Mouse (Mus musculus): Measurements from ENCODE around the gene Map6. TPM values are rescaled to one million over a fixed set of nuclear protein-coding genes. Genes with fewer than 3 reads are reported as not detected.

Gene Map6
- polyA plus RNA-seq, 1 experiment = 0.12 TPM

DNA sequence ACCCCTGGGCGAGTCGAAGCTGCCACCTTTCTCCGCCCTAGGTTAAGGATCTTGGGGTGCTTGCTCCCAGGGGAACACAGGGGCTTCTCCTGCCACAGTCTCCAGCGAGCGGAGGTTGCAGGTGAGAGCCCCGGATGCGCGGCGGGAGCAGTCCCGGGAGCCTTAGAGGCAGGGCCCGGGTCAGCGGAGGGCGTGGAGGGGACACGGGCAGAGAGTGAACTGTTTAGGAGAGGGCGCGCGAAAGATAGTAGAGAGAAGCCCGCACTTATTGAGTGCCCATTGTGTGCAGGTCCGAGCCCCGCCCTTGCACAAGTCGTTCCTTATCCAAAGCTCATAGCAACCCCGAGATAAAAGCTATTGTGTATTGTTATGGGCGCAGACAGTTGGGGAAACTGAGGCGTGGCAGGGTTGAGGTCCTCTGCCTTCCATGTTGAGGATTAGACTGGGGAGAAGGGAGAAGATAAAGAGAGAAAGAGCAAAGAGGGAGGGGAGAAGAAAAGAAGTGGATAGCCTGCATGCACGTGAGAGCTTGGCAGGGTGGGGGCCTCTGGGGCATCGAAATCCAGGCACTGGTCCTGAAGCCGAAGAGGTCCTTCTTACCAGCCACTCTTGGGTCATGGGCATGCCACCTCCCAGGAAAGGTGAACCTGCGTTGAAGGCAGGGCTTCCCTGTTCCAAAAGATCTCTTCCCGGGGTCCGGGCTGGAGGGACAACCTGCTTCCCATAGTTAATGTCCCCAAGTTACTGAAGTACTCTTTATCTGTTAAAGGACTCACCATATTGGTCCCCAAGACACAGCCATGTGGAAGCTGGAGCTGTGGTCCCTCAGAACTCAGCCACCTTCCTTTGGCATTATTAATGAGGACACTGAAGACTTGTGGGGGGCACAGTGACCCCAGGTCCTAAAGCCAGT is 115.1 kb downstream of the Map6 start:
- H3K27me3 ChIP-seq (replicated peaks) = peaks cover 98% of the 10 kb centered on the region
- peaks cover 40% of the 10 kb centered on the region for H3K4me1 ChIP-seq

GRCm38 (mm10) chr7:99383246-99383645 is 116.0 kb downstream of the Map6 start:
- peaks cover 97% of the 10 kb centered on the region for H3K27me3 ChIP-seq (replicated peaks)
- H3K9me3 ChIP-seq = no peaks in the 10 kb centered on the region
- no peak overlapping the region for H3K4me3 ChIP-seq (replicated peaks)
- H3K36me3 ChIP-seq (replicated peaks; ENCODE audit: low read length) = no peaks in the 10 kb centered on the region
- TF ChIP-seq FLI1 (IDR thresholded peaks at IDR 0.05; ENCODE audit: low read length) (no peak), GATA1 (IDR thresholded peaks at IDR 0.05; ENCODE audit: borderline replicate concordance, low read length) (no peak)
- H3K4me1 ChIP-seq = peaks cover 41% of the 10 kb centered on the region

More for the DNA sequence above, 115.1 kb downstream of the Map6 start:
- TF ChIP-seq FLI1 (IDR thresholded peaks at IDR 0.05; ENCODE audit: low read length) = no peak
- TF ChIP-seq GATA1 (IDR thresholded peaks at IDR 0.05; ENCODE audit: borderline replicate concordance, low read length) = no peak
- Histone ChIP-seq H3K9me3 (no peaks in the 10 kb centered on the region), H3K36me3 (replicated peaks; ENCODE audit: low read length) (no peaks in the 10 kb centered on the region), H3K4me3 (replicated peaks) (peak overlapping the region; percentile 93)

- Histone ChIP-seq H3K27me3 (replicated peaks) (peaks cover 97% of the 10 kb centered on the region), H3K9me3 (no peaks in the 10 kb centered on the region), H3K4me1 (peaks cover 41% of the 10 kb centered on the region), H3K36me3 (replicated peaks; ENCODE audit: low read length) (no peaks in the 10 kb centered on the region), H3K4me3 (replicated peaks) (peak overlapping the region; percentile 53)
- TF ChIP-seq FLI1 (IDR thresholded peaks at IDR 0.05; ENCODE audit: low read length) = no peak
- TF ChIP-seq GATA1 (IDR thresholded peaks at IDR 0.05; ENCODE audit: borderline replicate concordance, low read length) = no peak
Observed at GRCm38 (mm10) chr7:99384101-99384611, 116.9 kb downstream of the Map6 start.

DNA sequence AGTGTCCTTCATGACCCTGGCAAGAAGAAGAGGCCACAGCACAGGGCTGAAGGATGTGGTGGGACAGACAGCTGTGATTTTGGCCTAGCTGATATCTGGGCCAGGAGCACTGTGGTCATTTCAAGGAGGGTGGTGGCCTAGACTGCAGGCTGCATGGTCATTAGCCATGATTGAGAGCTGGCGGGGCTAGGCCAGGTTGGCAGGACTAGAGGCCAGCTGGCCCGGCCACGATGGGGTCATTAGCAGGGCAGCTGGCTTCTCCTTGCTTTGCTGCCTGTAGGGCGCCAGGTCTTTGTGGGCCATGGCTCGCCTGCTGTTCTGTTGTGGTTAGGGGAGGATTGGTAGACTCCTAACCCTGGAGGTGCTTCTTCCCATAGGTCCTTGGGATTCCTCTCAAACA is 118.8 kb downstream of the Map6 start:
- Histone ChIP-seq H3K4me3 (replicated peaks) (no peak overlapping the region), H3K36me3 (replicated peaks; ENCODE audit: low read length) (no peaks in the 10 kb centered on the region), H3K27me3 (replicated peaks) (peaks cover 97% of the 10 kb centered on the region), H3K9me3 (no peaks in the 10 kb centered on the region), H3K4me1 (peaks cover 33% of the 10 kb centered on the region)
- TF ChIP-seq FLI1 (IDR thresholded peaks at IDR 0.05; ENCODE audit: low read length) = no peak

Other genes with a start within 250 kb of the Map6 start
- gene Uvrag, start 126.3 kb upstream of the Map6 start, polyA plus RNA-seq (2012; ENCODE audit: insufficient read depth, low replicate concordance) = 13.9 and 19.6 TPM in 2 replicates
- 2.4 and 4.2 TPM in 2 replicates for gene Dgat2, start 84.7 kb upstream of the Map6 start, polyA plus RNA-seq (2012; ENCODE audit: insufficient read depth, low replicate concordance)
- gene Mogat2, start 28.8 kb upstream of the Map6 start, polyA plus RNA-seq (2012; ENCODE audit: insufficient read depth, low replicate concordance) = 0.34 TPM in 1 of 2 replicates, not detected in the other
- gene Serpinh1, start 85.8 kb downstream of the Map6 start, polyA plus RNA-seq (2012; ENCODE audit: insufficient read depth, low replicate concordance) = 0.09 TPM in 1 of 2 replicates, not detected in the other
- gene Gdpd5, start 114.0 kb downstream of the Map6 start, polyA plus RNA-seq (2012; ENCODE audit: insufficient read depth, low replicate concordance) = 3.7 TPM in 1 of 2 replicates, not detected in the other
- gene Klhl35, start 198.6 kb downstream of the Map6 start, polyA plus RNA-seq (2012; ENCODE audit: insufficient read depth, low replicate concordance) = 2.4 TPM in 1 of 2 replicates, not detected in the other
- 128 and 530 TPM in 2 replicates for gene Rps3, start 216.3 kb downstream of the Map6 start, polyA plus RNA-seq (2012; ENCODE audit: insufficient read depth, low replicate concordance)

All from megakaryocyte, embryonic 14.5 days (primary cell).